Mouse (Mus musculus) MEL (cell line): ENCODE measurements around the gene Angptl1. TPM values are rescaled to one million over a fixed set of nuclear protein-coding genes. Genes with fewer than 3 reads are reported as not detected.

ENCODE experiments used
- DNase-seq: peaks from one replicate; pipeline ENCODE4 v3.0.0; 2011; ENCODE audit warnings: low read depth, low spot score
- H3K27ac ChIP-seq: 2 replicates; pipeline ENCODE4 v1.5.1; 2012; ENCODE audit warnings: low read depth, mild to moderate bottlenecking, control low read depth, low read length, moderate library complexity; ENCODE audit not compliant: control insufficient read depth
- H3K27me3 ChIP-seq, 2 experiments: fragments of 150-350 bp in 1 of 2; sonication (generic) in 1 of 2; 2 replicates each; pipeline ENCODE4 v1.6.1; 2012; ENCODE audit warnings: low read length in 2 of 2, mild to moderate bottlenecking in 2 of 2, improper control_type of control experiment in 1 of 2, moderate library complexity in 1 of 2; ENCODE audit not compliant: insufficient read depth in 2 of 2, control insufficient read depth in 1 of 2
- H3K36me3 ChIP-seq, 2 experiments: 2 replicates each; pipeline ENCODE4 v1.6.1; 2012 to 2014; ENCODE audit warnings: low read length in 2 of 2, improper control_type of control experiment in 1 of 2, inconsistent platforms in 1 of 2, mild to moderate bottlenecking in 1 of 2; ENCODE audit not compliant: insufficient read depth in 2 of 2, control insufficient read depth in 1 of 2
- H3K4me1 ChIP-seq, 2 experiments: fragments of 150-350 bp in 1 of 2; sonication (generic) in 1 of 2; 2 replicates each; pipeline ENCODE4 v1.6.1; 2012; ENCODE audit warnings: low read length in 2 of 2, improper control_type of control experiment in 1 of 2, mild to moderate bottlenecking in 1 of 2; ENCODE audit not compliant: insufficient read depth in 2 of 2, control insufficient read depth in 1 of 2
- H3K4me3 ChIP-seq, 2 experiments: fragments of 150-350 bp in 1 of 2; sonication (generic) in 1 of 2; 2 replicates each; pipeline ENCODE4 v1.5.1; 2012; ENCODE audit warnings: low read depth in 2 of 2, low read length in 2 of 2, mild to moderate bottlenecking in 2 of 2, moderate library complexity in 2 of 2, control low read depth in 1 of 2, improper control_type of control experiment in 1 of 2; ENCODE audit not compliant: control insufficient read depth in 1 of 2, insufficient read depth in 1 of 2
- H3K79me2 ChIP-seq: 2 replicates; pipeline ENCODE4 v1.6.1; 2012; ENCODE audit warnings: mild to moderate bottlenecking, low read length, moderate library complexity; ENCODE audit not compliant: control insufficient read depth, poor library complexity, insufficient read depth
- H3K9ac ChIP-seq: 2 replicates; pipeline ENCODE4 v1.6.1; 2012; ENCODE audit warnings: low read depth, mild to moderate bottlenecking, control low read depth, low read length, moderate library complexity; ENCODE audit not compliant: control insufficient read depth, poor library complexity, severe bottlenecking
- H3K9me3 ChIP-seq: fragments of 150-350 bp; sonication (generic); replicated peaks from 2 replicates; pipeline ENCODE4 v1.6.1; 2012; ENCODE audit warnings: mild to moderate bottlenecking, low read length, improper control_type of control experiment, moderate library complexity; ENCODE audit not compliant: insufficient read depth
- CHD2 ChIP-seq: IDR thresholded peaks from 2 replicates; pipeline ENCODE4 v1.6.1; 2011; ENCODE audit warnings: low read length, improper control_type of control experiment
- E2F4 ChIP-seq: IDR thresholded peaks from 2 replicates; pipeline ENCODE4 v1.6.1; 2011; ENCODE audit warnings: low read depth, low read length, improper control_type of control experiment, borderline replicate concordance
- EP300 ChIP-seq, 2 experiments: IDR thresholded peaks; 2 replicates each; pipeline ENCODE4 v1.6.1; 2011; ENCODE audit warnings: improper control_type of control experiment in 2 of 2, low read length in 2 of 2, low read depth in 1 of 2, mild to moderate bottlenecking in 1 of 2
- HCFC1 ChIP-seq: IDR thresholded peaks from 2 replicates; pipeline ENCODE4 v1.6.1; 2012; ENCODE audit warnings: low read depth, mild to moderate bottlenecking, inconsistent platforms, low read length, improper control_type of control experiment, moderate library complexity
- MAFK ChIP-seq: IDR thresholded peaks from 2 replicates; pipeline ENCODE4 v1.6.1; 2011; ENCODE audit warnings: low read depth, mild to moderate bottlenecking, low read length, improper control_type of control experiment, borderline replicate concordance
- MAX ChIP-seq: IDR thresholded peaks from 2 replicates; pipeline ENCODE4 v1.6.1; 2011; ENCODE audit warnings: low read length, improper control_type of control experiment
- MEF2A ChIP-seq: IDR thresholded peaks from 2 replicates; pipeline ENCODE4 v1.6.1; 2014; ENCODE audit warnings: low read depth, mild to moderate bottlenecking, inconsistent platforms, low read length, improper control_type of control experiment; ENCODE audit not compliant: poor library complexity, insufficient replicate concordance, severe bottlenecking; ENCODE audit errors: extremely low read depth
- MYB ChIP-seq: IDR thresholded peaks from 2 replicates; pipeline ENCODE4 v1.6.1; 2011; ENCODE audit warnings: mild to moderate bottlenecking, low read depth, low read length, improper control_type of control experiment
- NELFE ChIP-seq: IDR thresholded peaks from 2 replicates; pipeline ENCODE4 v1.6.1; 2011; ENCODE audit warnings: low read depth, low read length, improper control_type of control experiment
- TAL1 ChIP-seq: IDR thresholded peaks from 2 replicates; pipeline ENCODE4 v1.6.1; 2012; ENCODE audit warnings: mild to moderate bottlenecking, inconsistent platforms, low read length, moderate library complexity, mixed read lengths
- UBTF ChIP-seq: IDR thresholded peaks from 2 replicates; pipeline ENCODE4 v1.6.1; 2012; ENCODE audit warnings: low read depth, mild to moderate bottlenecking, inconsistent platforms, low read length, improper control_type of control experiment, moderate library complexity, borderline replicate concordance; ENCODE audit not compliant: insufficient read depth
- USF1 ChIP-seq: IDR thresholded peaks from 2 replicates; pipeline ENCODE4 v1.6.1; 2014; ENCODE audit warnings: low read depth, mild to moderate bottlenecking, inconsistent platforms, low read length, improper control_type of control experiment, moderate library complexity
- ZMIZ1 ChIP-seq: IDR thresholded peaks from 2 replicates; pipeline ENCODE4 v1.6.1; 2012; ENCODE audit warnings: low read depth, mild to moderate bottlenecking, inconsistent platforms, low read length, improper control_type of control experiment, moderate library complexity
- ZNF384 ChIP-seq: IDR thresholded peaks from 2 replicates; pipeline ENCODE4 v1.6.1; 2012; ENCODE audit warnings: low read depth, mild to moderate bottlenecking, inconsistent platforms, low read length, improper control_type of control experiment
- polyA plus RNA-seq, 2 experiments: library from polyadenylated mRNA; stranded (reverse) in 1 of 2; unstranded in 1 of 2; fragments of >175 nt in 1 of 2; fragments of >200 nt in 1 of 2; gene quantifications; 2 replicates each; pipeline versions ENCODE4 v1.2.1 to v1.2.4; 2012; ENCODE audit warnings: low replicate concordance in 2 of 2, low read depth in 1 of 2; ENCODE audit not compliant: insufficient read length in 2 of 2, insufficient read depth in 1 of 2, missing spikeins in 1 of 2
- total RNA-seq: library from RNA; depleted of rRNA; stranded (reverse); fragments of 300-350 nt; gene quantifications from 2 replicates; pipeline ENCODE4 v1.2.3, GENCODE M21; 2012

Angptl1 gene
- total and polyA plus RNA-seq, 3 experiments: 0.07 TPM; not detected in 2

- H3K4me3 ChIP-seq: no peak overlapping the region
- DNase-seq: no peak
- no peaks in the 10 kb centered on the region for H3K27me3 ChIP-seq
- no peak overlapping the region for H3K9ac ChIP-seq
- no peak for TF ChIP-seq TAL1
- TF ChIP-seq MAFK: no peak
- no peak overlapping the region for H3K27ac ChIP-seq
- H3K36me3 ChIP-seq: peaks cover 0 to 5% of the 10 kb centered on the region in 2 experiments; a peak in 2 of 4 replicates
- H3K4me1 ChIP-seq: peaks cover 0 to 12% of the 10 kb centered on the region in 2 experiments
- H3K9me3 ChIP-seq: no peaks in the 10 kb centered on the region
- H3K79me2 ChIP-seq: no peaks in the 10 kb centered on the region
These were observed 14.0 kb downstream of the Angptl1 start for GRCm38 (mm10) chr1:156852409-156852808.

DNA sequence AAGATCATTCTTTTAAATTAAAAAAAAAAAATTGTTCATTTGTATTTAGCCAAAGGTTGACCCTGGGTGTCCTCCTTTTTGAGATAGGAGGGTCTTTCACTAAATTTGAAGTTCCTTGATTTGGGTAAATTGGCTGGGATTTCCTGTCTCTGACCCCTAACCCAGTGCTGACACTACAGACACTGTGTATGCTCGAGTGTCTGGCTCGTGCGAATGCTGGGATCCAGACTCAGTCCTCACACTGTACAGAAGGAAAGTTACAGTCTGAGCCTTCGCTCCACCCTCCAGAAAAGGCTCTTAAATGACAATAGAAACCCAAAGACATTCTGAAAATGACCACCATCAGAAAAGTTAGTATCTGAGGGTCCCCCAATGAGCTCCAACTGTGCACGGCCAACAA, 14.5 kb downstream of the Angptl1 start:
- Histone ChIP-seq H3K36me3 (peaks cover 0 to 7% of the 10 kb centered on the region in 2 experiments; a peak in 2 of 4 replicates), H3K4me3 (no peak overlapping the region), H3K27ac (no peak overlapping the region), H3K79me2 (no peaks in the 10 kb centered on the region), H3K9ac (no peak overlapping the region), H3K9me3 (no peaks in the 10 kb centered on the region), H3K27me3 (no peaks in the 10 kb centered on the region), H3K4me1 (peaks cover 0 to 15% of the 10 kb centered on the region in 2 experiments)
- DNase-seq: no peak
- no peak for TF ChIP-seq MEF2A
- no peak for TF ChIP-seq CHD2
- no peak for TF ChIP-seq MAX
- no peak for TF ChIP-seq EP300 (IDR thresholded peaks at IDR 0.05; ENCODE audit: low read depth in 1 of 2, low read length in 2 of 2)
- TF ChIP-seq ZNF384: no peak
- TF ChIP-seq UBTF: no peak
- no peak for TF ChIP-seq MYB
- TF ChIP-seq E2F4: no peak

DNA sequence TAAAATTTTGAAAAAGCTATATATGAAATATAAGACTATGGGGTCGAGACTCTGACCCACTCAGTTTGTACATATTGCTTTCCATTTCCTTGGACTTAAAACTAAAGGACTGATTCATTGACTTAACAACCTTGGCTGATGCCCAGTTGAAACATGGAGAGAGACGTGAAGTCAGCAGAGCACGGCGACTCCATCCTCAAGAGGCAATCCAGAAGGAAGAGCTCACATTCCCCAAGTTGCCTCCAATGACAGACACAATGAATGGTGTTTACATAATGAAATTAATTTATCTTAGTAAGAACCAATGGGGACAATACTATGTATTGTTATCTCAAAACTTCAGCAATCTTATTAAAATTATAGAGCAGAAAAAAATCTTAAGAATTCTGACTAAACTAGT, 16.2 kb downstream of the Angptl1 start:
- TF ChIP-seq NELFE (no peak), HCFC1 (no peak), USF1 (no peak), MAX (no peak), ZMIZ1 (no peak), EP300 (IDR thresholded peaks at IDR 0.05; ENCODE audit: low read depth in 1 of 2, low read length in 2 of 2) (no peak)
- H3K36me3 ChIP-seq: peaks cover 0 to 16% of the 10 kb centered on the region in 2 experiments; a peak in 2 of 4 replicates
- no peak overlapping the region for H3K9ac ChIP-seq
- DNase-seq: no peak
- no peak overlapping the region for H3K27ac ChIP-seq
- H3K9me3 ChIP-seq: no peaks in the 10 kb centered on the region
- H3K4me3 ChIP-seq: no peak overlapping the region
- H3K4me1 ChIP-seq: peaks cover 8 to 23% of the 10 kb centered on the region in 2 experiments
- H3K79me2 ChIP-seq: no peaks in the 10 kb centered on the region
- no peaks in the 10 kb centered on the region for H3K27me3 ChIP-seq
